Mouse (Mus musculus): Measurements from ENCODE around the gene Ptpn5. TPM values are rescaled to one million over a fixed set of nuclear protein-coding genes. Genes with fewer than 3 reads are reported as not detected.

Gene Ptpn5
- polyA plus RNA-seq, 1 experiment from 2014 or later: 190 TPM

DNA sequence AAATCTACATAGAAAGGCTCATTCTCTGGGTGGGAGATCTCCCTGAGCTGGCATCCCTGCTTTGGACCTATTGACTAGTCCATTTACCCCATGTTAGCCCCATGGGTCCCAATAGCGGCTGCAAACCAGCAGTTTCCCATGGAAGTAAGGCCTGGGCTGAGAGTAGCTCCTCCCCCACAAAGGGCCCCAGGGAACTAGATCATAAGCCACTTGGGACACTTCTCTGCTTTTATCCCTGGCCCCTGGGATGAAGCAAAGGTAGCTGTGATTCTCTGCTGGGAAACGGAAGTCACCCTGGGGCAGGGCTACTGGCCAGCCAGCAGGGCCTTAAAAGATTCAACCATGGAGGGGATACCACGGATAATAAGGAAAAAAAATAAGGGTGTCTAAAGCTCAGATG lies 56.8 kb downstream of the Ptpn5 start:
- WGBS: 84% methylated on average over 3 of the region's 3 CpGs
- no peak for ATAC-seq (ENCODE audit: low FRiP score, low read depth)

DNA sequence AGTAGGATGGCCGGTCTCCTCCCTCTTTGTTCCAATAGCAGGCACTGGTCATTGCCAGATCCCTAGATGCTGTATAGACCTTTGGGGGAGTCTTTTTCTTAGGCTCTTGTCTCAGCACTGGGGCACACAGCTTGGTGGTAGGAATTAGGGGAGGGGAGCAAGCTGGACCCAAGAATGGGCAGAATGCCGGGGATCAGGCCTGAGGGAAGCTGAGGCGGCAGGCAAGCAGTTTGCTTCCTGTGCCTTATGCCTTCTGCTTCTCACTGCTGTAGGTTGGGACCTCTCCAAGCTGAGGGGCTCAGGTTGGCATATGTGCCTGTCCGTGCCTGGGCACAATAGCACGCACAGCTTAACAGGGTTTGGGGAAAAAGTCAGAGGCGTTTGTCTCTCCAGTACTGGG lies 57.3 kb downstream of the Ptpn5 start:
- no peak overlapping the region for H3K27ac ChIP-seq (replicated peaks)
- ATAC-seq (ENCODE audit: low FRiP score, low read depth): no peak

More for the DNA sequence above, 56.8 kb downstream of the Ptpn5 start:
- Histone ChIP-seq H3K4me1 (replicated peaks) (no peaks in the 10 kb centered on the region), H3K36me3 (peaks cover 20% of the 10 kb centered on the region), H3K4me2 (no peak overlapping the region), H3K27ac (replicated peaks) (no peak overlapping the region), H3K4me3 (no peak overlapping the region), H3K9ac (no peak overlapping the region), H3K9me3 (no peaks in the 10 kb centered on the region), H3K27me3 (no peaks in the 10 kb centered on the region)

DNA sequence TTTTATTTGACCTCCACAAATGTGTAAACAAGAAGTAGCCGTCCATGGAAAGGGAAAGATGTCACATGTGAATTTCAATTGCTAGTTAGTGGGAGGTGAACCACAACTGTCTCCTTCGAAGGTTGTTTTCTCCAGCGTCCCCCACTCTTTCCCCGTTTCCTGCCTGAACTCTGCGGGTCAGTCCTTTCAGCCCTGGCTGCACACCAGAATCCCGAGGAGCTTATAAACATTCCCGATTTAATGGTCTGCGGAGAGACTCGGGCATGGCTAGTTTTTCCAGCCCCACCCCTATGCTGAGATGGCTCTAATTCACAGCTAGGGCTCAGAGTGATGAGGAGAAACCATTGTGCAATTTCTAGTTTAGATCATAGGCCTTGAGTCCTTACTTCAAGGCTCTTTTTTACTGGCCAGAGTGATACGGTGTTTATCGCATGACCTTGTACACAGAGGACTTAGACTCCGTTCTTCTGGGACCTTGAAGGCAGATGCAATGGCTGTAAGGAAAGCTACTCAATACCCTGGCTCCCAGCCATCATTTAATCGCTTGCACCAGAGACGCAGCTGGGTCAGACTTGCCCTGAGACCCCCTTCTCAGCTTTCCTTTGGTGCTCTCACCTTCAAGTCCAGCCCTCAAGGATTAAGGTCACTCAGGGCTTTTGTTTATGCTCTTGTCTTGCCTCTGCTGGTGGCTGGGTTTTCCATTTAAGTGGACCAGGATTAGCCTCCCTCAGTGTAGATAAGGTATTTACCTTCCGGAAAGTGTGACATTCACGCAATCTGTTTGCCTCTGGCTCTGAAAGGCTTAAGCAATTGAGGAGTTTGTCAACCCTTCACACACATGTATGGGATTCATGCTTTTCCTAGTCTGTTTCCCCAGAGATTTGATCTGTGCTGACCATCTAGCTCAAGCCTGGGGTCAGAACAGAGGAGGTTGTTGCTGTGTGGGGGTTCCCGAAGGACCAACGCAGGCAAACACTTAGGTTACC lies 59.7 kb downstream of the Ptpn5 start:
- WGBS: 58% methylated on average over 18 of the region's 18 CpGs
- H3K9ac ChIP-seq: no peak overlapping the region

More for the DNA sequence above, 57.3 kb downstream of the Ptpn5 start:
- 90% methylated on average over 6 of the region's 6 CpGs for WGBS
- peaks cover 16% of the 10 kb centered on the region for H3K36me3 ChIP-seq
- no peak overlapping the region for H3K9ac ChIP-seq
- no peak overlapping the region for H3K4me3 ChIP-seq
- H3K9me3 ChIP-seq: no peaks in the 10 kb centered on the region
- no peak overlapping the region for H3K4me2 ChIP-seq
- no peaks in the 10 kb centered on the region for H3K27me3 ChIP-seq
- no peaks in the 10 kb centered on the region for H3K4me1 ChIP-seq (replicated peaks)

DNA sequence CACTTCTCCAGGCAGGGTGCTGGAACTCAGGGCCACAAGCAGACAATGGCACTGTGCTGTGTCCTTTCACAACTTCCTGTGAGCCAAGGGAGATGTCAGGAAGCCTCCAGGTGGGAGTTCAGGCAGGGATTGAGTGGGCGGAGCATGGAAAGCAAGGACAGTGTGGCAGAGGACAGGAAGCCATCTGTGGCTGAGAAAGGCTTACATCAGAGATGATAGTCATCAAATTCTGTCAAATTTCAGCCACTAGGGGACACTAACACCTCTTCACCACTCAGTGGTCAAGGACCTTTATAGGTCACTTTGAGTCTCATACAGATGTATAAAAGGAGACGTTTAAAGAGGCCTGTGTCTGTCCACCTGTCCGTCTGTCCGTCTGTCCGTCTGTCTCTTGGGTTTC lies 60.9 kb downstream of the Ptpn5 start:
- Histone ChIP-seq H3K4me2 (no peak overlapping the region), H3K4me3 (no peak overlapping the region), H3K9me3 (no peaks in the 10 kb centered on the region), H3K27me3 (no peaks in the 10 kb centered on the region), H3K9ac (no peak overlapping the region), H3K27ac (replicated peaks) (no peak overlapping the region), H3K36me3 (no peaks in the 10 kb centered on the region), H3K4me1 (replicated peaks) (no peaks in the 10 kb centered on the region)
- no peak for ATAC-seq (ENCODE audit: low FRiP score, low read depth)
- WGBS: 79% methylated on average over 5 of the region's 5 CpGs

More for the DNA sequence above, 59.7 kb downstream of the Ptpn5 start:
- H3K4me2 ChIP-seq: no peak overlapping the region
- no peaks in the 10 kb centered on the region for H3K9me3 ChIP-seq
- no peak for ATAC-seq (ENCODE audit: low FRiP score, low read depth)
- H3K27ac ChIP-seq (replicated peaks): no peak overlapping the region
- H3K4me3 ChIP-seq: no peak overlapping the region
- H3K4me1 ChIP-seq (replicated peaks): no peaks in the 10 kb centered on the region
- peaks cover 1% of the 10 kb centered on the region; the same call in 1 of the 2 replicates for H3K36me3 ChIP-seq
- H3K27me3 ChIP-seq: no peaks in the 10 kb centered on the region

DNA sequence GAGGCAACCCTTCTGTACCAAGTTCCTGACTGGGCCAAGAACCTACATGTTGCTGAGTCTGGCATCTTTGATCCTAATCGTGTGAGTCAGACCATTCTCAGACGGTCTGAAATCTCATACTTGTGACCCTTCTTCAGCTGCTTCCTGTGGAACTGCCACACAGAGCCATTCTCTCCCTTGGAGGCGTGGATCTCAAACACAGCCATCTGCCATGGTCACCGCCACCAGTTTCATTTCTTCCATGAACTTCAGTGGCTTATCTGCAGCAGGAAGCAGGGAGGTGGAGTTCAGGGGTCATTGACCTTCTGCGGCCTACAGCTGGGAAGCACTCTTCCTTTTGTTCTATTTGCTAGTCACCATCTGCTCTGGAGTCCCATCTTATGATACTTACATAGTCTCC lies 65.6 kb downstream of the Ptpn5 start:
- H3K4me2 ChIP-seq: no peak overlapping the region
- no peaks in the 10 kb centered on the region for H3K27me3 ChIP-seq
- ATAC-seq (ENCODE audit: low FRiP score, low read depth): no peak
- no peaks in the 10 kb centered on the region for H3K4me1 ChIP-seq (replicated peaks)
- H3K4me3 ChIP-seq: no peak overlapping the region
- no peak overlapping the region for H3K9ac ChIP-seq
- no peak overlapping the region for H3K27ac ChIP-seq (replicated peaks)
- 83% methylated on average over 5 of the region's 5 CpGs for WGBS
- H3K36me3 ChIP-seq: no peaks in the 10 kb centered on the region
- H3K9me3 ChIP-seq: no peaks in the 10 kb centered on the region

DNA sequence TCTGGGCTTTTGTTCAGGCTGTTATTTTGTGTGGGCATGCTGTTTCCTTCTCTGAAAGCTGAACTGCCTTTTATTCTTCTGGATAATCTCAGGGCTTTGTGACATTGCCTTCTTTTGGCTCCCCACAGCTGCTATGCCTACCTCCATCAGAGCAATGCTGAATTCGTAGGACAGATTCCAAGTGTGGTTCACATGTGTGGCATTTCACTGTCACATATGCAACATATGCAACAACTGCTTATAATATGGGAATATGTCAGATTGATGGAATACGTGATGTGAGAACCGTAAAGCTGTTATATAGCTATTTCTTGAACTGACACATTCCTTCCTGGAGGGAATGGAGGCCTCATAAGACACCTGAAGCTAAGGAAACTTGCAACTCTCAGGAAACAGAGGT lies 66.5 kb downstream of the Ptpn5 start:
- no peaks in the 10 kb centered on the region for H3K4me1 ChIP-seq (replicated peaks)
- 87% methylated on average over 3 of the region's 3 CpGs for WGBS
- H3K27ac ChIP-seq (replicated peaks): no peak overlapping the region
- H3K9me3 ChIP-seq: no peaks in the 10 kb centered on the region
- H3K9ac ChIP-seq: no peak overlapping the region
- H3K4me2 ChIP-seq: no peak overlapping the region
- no peak for ATAC-seq (ENCODE audit: low FRiP score, low read depth)
- H3K36me3 ChIP-seq: no peaks in the 10 kb centered on the region
- H3K4me3 ChIP-seq: no peak overlapping the region
- H3K27me3 ChIP-seq: no peaks in the 10 kb centered on the region

DNA sequence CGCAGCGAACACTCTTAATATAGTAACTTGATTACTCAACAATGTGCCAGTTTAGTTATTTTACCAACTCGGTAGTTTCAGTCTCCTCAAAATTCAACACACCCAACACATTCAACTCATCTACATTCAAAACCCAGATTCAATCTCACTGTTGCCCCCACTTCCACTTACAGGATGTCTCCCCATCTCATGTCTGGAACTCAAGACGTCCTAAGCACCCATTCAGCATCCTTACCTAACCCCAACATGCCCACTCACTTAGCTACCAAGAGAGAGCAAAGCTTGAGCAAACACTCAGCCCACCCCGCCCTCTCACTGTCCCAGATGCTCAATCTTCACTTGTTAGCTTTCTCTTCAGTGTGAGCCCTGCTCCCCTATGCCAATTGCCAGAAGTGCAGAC lies 71.9 kb downstream of the Ptpn5 start:
- WGBS: 87% methylated on average over 5 of the region's 5 CpGs
- Histone ChIP-seq H3K9me3 (no peaks in the 10 kb centered on the region), H3K4me3 (no peak overlapping the region), H3K27ac (replicated peaks) (no peak overlapping the region), H3K36me3 (no peaks in the 10 kb centered on the region), H3K4me1 (replicated peaks) (no peaks in the 10 kb centered on the region), H3K4me2 (no peak overlapping the region), H3K9ac (no peak overlapping the region), H3K27me3 (no peaks in the 10 kb centered on the region)
- no peak for ATAC-seq (ENCODE audit: low FRiP score, low read depth)

DNA sequence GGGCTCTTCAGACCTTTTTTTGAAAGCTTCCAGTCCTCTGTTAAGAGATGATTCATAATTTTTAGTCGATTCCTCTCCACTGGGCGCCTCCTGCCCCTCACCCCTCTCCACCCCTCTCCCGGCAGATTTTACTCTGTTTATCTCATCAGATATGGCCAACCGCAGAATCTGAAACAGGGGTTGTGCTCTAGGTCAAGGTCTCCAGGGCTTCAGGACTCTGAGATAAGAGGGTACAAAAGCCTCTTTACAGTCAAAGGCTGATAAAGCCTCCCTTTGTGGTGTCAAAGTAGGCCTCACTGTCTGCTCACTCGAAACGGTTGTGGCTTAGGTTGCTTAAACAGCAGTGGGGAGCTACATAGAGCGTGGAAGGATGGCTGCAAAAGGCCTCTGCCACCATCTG lies 74.1 kb downstream of the Ptpn5 start:
- no peaks in the 10 kb centered on the region for H3K27me3 ChIP-seq
- ATAC-seq (ENCODE audit: low FRiP score, low read depth): no peak
- no peak overlapping the region for H3K4me3 ChIP-seq
- no peaks in the 10 kb centered on the region for H3K4me1 ChIP-seq (replicated peaks)
- no peaks in the 10 kb centered on the region for H3K9me3 ChIP-seq
- H3K9ac ChIP-seq: no peak overlapping the region
- no peak overlapping the region for H3K27ac ChIP-seq (replicated peaks)
- H3K4me2 ChIP-seq: no peak overlapping the region
- WGBS: 76% methylated on average over 7 of the region's 7 CpGs
- no peaks in the 10 kb centered on the region for H3K36me3 ChIP-seq

DNA sequence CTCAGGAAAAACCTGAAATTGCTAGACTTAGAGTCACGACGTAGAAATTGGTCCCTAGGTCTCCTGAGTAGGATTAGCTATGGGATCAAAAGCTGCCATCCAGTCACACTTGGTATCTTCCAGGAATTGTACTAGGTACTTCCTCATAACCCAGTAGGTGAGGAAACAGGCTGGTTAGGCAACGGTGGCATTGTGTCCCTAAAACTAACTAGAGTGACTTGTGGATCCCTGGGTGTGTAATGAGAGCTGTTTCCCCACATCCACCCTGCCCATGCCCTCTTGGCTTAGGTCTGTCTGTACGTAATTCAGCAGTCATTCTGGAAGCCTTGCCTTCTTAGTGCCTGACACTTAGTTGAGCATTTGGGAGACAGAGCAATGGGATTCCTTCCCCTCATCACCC lies 77.2 kb downstream of the Ptpn5 start:
- Histone ChIP-seq H3K4me3 (no peak overlapping the region), H3K27ac (replicated peaks) (no peak overlapping the region), H3K36me3 (no peaks in the 10 kb centered on the region), H3K4me2 (no peak overlapping the region), H3K4me1 (replicated peaks) (peaks cover 17% of the 10 kb centered on the region), H3K27me3 (no peaks in the 10 kb centered on the region), H3K9me3 (no peaks in the 10 kb centered on the region), H3K9ac (no peak overlapping the region)
- no peak for ATAC-seq (ENCODE audit: low FRiP score, low read depth)
- WGBS: 89% methylated on average over 4 of the region's 4 CpGs

DNA sequence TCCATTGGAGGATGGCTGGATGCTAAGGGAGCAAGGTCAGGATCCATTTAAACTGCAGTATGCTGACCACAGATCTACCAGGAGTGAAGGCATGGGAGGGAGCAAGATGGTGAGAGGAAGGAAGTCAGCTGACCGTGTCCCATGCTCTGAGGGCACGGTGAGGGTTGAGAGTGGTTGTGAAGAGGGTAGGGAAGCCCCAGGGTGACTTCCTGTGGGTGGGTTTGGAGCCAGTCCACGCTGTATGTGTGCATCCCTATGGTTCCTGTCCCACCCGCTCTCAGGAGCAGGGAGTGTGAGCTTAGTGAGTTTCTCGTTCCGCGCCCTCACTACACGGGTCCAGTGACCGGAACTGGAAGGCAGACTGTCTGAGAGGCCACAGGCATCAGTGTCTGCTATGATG lies 77.7 kb downstream of the Ptpn5 start:
- Histone ChIP-seq H3K4me2 (no peak overlapping the region), H3K27me3 (no peaks in the 10 kb centered on the region), H3K9me3 (no peaks in the 10 kb centered on the region), H3K4me3 (no peak overlapping the region), H3K4me1 (replicated peaks) (peaks cover 22% of the 10 kb centered on the region), H3K9ac (no peak overlapping the region), H3K27ac (replicated peaks) (no peak overlapping the region), H3K36me3 (no peaks in the 10 kb centered on the region)
- no peak for ATAC-seq (ENCODE audit: low FRiP score, low read depth)
- 87% methylated on average over 9 of the region's 9 CpGs for WGBS

DNA sequence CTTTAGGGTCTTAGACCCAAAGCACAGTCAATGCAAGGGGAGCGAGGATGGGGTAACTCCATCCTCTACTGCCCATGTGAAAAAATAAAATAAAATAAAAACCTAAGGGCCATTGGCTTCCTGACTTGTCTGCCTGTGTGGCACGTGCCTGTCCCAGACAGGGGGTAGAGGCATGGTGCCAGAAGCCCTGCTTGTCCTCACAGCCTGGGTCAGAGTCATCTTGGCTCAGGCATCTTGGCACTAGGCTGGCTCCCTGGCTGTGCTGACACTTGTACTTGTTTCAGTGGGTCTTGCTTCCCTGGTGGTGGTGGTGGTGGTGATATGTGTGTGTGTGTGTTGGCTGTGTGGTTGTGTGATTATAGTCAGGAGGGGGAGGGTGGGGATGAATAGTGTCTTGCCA lies 78.8 kb downstream of the Ptpn5 start:
- no peaks in the 10 kb centered on the region for H3K27me3 ChIP-seq
- peaks cover 22% of the 10 kb centered on the region for H3K4me1 ChIP-seq (replicated peaks)
- no peaks in the 10 kb centered on the region for H3K36me3 ChIP-seq
- ATAC-seq (ENCODE audit: low FRiP score, low read depth): no peak
- 81% methylated on average over 2 of the region's 2 CpGs for WGBS
- H3K9me3 ChIP-seq: no peaks in the 10 kb centered on the region
- H3K27ac ChIP-seq (replicated peaks): no peak overlapping the region
- no peak overlapping the region for H3K9ac ChIP-seq
- no peak overlapping the region for H3K4me2 ChIP-seq
- no peak overlapping the region for H3K4me3 ChIP-seq

DNA sequence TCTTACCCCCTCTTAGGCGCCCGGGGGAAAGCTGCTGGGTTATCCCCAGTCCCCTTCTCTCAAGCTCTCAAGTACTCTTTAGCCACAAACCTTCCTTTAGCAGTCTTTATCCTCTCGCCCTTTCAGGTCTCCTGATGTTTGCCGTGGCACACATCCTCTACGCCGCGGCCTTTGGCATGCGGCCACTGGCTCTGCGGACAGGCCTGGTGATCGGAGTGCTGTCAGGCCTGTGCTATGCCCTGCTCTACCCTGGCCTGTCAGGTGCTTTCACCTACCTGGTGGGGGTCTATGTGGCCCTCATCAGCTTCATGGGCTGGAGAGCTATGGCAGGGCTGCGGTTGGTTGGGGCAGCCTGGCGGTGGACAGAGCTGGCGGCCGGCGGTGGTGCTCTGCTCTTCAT lies 80.2 kb downstream of the Ptpn5 start:
- Histone ChIP-seq H3K4me3 (no peak overlapping the region), H3K9ac (no peak overlapping the region), H3K27ac (replicated peaks) (no peak overlapping the region), H3K4me2 (no peak overlapping the region), H3K4me1 (replicated peaks) (peaks cover 22% of the 10 kb centered on the region), H3K9me3 (no peaks in the 10 kb centered on the region), H3K36me3 (no peaks in the 10 kb centered on the region), H3K27me3 (no peaks in the 10 kb centered on the region)
- ATAC-seq (ENCODE audit: low FRiP score, low read depth): no peak
- WGBS: 91% methylated on average over 15 of the region's 15 CpGs

Data from hindbrain, embryonic 15.5 days (tissue).